Mouse (Mus musculus) erythroid progenitor cell, adult 5-6 weeks (primary cell): ENCODE data around the gene Klhl36. TPM values are rescaled to one million over a fixed set of nuclear protein-coding genes. Genes with fewer than 3 reads are reported as not detected.

Experiments
- ATAC-seq: replicated peaks from 2 replicates; pipeline ENCODE4 v1.8.0; 2016; ENCODE audit warnings: moderate number of reproducible peaks, mild to moderate bottlenecking, moderate TSS enrichment, inconsistent platforms; ENCODE audit not compliant: poor library complexity, low FRiP score, severe bottlenecking
- total RNA-seq, 2 experiments: library from RNA; stranded (forward) in 1 of 2; stranded (reverse) in 1 of 2; fragments of 150-400 nt in 1 of 2; fragments of 186-747, 209-891 nt in 1 of 2; gene quantifications; 2 replicates each; pipeline versions ENCODE4 v1.2.3 to v1.2.4; 2015 to 2017; ENCODE audit warnings: low replicate concordance in 2 of 2

Gene Klhl36
- total RNA-seq, 2 experiments from 2014 or later: 2.3 TPM; not detected in 1

DNA sequence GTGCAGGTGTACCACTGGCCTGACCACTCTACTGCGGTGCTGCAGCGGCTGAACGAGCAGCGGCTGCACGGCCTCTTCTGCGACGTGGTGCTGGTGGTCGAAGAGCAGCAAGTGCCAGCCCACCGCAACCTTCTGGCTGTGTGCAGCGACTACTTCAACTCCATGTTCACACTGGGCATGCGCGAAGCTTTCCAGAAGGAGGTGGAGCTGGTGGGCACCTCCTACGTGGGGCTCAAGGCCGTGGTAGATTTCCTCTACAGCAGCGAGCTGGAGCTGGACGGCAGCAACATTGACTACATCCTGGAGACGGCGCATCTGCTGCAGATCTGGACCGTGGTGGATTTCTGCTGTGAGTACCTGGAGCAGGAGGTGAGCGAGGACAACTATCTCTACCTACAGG lies 7.5 kb downstream of the Klhl36 start:
- no peak for ATAC-seq

DNA sequence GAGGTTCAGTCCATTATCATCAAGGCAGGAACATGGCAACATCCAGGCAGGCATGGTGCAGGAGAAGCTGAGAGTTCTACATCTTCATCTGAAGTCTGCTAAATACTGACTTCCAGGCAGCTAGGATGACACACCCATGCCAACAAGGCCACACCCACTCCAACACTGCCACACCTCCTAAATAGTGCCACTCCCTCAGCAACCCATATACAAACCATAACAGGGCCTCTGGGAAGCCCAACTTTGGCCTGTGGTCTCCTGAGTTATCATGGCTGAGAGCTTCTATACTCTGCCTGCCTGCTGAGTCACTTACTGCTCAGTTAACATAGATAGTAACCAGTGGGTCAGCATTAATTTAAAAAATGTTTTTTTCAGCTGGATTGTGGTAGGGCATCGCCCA lies 11.1 kb downstream of the Klhl36 start:
- ATAC-seq: peak; percentile 87

DNA sequence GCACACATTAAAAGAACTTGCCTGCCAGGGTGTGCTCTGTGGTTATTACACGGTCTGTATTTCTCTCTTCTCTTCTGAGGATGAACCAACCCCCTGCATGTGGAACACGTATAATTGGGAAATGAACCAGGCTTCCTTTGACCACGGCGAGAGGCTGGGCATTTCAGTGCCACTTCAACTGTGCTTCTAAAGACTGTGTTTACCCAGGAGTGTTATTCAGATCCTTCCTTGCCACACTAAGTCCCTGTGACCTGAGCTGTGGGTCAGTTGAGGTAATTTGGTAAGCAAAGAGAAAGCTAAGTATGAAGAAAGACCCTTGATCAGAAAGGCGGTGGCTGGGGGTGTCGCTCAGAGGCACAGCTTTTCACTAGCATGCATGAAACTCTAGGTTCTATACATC lies 19.2 kb downstream of the Klhl36 start:
- no peak for ATAC-seq

DNA sequence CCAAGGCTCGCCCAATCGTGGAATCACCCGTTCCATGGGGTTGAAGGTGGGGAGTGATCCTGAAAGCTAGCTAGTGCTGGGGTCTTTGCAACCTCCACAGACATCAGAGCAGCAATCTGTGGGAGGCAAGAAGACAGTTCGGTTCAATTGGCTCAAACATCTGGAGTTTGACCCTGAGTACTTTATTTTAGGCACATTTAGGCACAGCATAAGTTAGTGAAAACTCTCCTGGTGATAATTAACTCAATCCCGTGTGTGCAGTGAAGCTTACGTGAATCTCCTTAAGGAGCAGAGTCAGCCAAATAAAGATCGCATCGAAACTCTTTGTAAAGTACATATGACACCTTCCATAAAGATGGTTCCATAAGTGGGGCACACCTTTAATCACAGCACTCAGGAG lies 19.9 kb downstream of the Klhl36 start:
- ATAC-seq: no peak

DNA sequence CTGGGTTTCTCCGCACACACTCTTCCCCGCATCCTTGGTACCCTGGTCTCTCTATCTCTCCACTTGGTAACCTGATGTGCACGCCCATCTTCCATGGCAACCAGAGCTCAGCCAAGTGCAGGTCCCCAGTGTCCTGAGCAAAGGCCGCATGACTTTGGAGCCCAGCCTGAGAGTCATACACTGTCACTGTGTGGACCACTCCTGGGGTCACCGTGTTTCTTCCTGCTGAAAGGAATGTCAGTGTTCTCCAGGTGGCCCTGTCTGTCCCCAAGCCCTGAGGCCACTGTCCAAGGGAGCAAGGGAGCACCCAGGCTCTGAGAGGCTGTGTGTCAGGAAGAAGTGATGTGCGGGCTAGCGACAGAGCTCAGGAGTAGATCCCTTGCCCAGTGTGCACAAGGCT lies 21.2 kb downstream of the Klhl36 start:
- no peak for ATAC-seq

DNA sequence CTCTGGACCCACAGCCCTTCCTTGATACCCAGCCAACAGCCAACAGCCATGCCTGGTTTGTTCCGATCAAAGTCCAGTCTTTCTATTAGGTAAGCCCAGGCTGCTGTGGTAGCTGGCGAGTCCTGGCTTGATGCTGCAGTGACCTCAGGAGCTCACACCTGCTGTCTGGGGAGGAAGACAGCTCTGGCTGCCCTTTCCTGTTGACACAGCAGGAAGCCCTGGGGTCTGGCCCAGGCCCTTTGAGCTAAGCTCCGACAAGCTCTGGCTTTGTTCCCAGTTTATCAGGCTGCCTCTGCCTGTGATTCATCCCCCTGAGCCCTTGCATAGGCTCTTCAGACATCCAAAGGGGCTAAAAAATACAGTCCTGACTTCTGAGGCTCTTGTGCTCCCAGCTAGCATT lies 23.5 kb downstream of the Klhl36 start:
- no peak for ATAC-seq

DNA sequence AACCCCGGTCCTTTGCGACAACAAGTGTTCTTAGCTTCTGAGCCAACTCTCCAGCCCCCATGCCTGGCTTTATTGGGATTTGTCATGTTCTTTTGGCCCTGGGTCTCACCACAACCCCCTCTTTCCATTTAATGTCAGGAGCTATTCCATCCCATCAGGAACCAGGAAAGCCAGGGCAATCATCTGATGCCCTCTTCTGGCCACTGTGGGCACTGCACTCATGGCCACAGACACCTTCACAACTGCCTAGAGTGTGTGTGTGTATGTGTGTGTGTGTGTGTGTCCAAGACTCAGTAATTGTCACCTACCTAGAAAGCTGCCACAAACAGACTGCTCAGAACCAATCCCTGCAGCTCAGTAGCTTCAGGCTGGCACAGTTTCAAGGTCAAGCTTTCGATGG lies 25.1 kb downstream of the Klhl36 start:
- ATAC-seq: peak; percentile 85

DNA sequence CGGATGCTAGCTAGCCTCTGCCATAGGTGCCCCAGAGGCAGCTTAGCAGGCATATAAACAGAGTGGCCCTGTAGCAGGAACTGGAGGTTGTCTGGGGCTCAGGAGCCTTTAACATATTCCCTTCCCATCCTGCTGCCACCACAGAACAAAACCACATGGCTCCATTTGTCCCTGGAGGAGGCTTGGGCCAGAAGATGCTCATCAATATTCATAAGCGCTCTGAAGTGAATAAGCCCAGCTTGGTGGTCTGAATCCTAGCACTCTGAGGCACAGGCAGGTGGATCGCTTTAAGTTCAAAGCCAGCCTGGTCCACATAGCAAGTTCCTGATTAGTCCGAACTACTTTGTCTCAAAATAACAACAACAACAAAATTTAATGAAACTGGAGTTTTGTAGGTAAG lies 25.9 kb downstream of the Klhl36 start:
- no peak for ATAC-seq

DNA sequence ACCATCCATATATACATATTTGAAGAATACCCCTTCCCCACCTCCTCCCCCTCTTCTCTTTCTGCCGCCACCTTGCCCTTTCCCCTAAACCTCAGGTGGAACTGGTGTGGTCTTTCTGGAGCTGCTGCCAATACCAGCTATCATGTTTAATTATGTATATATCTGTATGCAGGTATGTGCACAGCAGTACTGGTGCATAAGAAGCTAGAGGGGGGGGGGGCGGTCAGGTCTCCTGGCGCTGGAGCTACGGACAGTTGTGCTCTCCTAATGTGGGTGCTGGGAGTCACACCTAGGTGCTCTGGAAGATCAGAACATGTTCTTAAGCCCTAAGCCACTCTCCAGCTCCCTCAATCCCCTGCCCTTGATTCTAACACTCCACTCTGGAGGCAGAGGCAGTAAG lies 35.0 kb downstream of the Klhl36 start:
- ATAC-seq: no peak; the same call in 1 of the 2 replicates

DNA sequence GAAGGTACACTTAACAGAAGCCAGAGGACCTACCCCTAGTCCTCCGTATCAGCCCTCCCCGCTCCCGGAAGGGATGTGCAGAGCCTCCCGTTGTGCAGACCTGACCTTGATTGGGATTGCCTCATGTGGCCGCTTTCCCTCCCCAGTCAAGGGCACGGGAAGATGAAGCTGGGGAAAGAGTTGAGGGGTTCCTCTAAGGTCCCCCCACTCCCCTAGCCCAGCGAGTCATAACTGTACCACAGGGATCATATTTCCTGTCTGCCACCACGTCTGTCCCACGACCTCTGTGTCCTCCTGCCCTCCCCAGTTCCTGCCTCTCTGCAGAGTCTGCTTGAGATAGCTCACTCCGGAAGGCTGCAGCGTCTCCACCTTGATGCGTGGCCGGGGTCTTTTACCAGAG lies 35.9 kb downstream of the Klhl36 start:
- 0 out of 2 replicates have a peak, but pooled peaks have one; percentile 52 for ATAC-seq

DNA sequence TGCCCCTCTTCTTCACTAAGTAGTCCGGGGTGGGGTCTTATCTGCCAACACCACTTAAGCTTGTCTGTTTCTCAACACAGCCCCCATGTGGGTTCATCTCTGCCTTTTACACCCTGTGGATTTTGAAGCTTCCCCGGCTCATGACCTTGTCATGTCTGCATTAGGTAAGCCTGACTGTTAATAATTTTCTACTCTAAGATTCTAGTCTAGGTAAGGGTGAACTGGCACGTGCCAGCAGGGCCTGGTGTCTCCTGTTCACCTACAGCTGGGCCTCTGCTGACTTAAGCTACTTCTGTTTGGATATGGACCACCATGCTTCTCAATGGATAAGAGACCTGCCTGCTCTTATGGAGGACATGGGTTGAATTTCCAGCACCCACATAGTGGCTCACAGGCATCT lies 39.3 kb downstream of the Klhl36 start:
- no peak for ATAC-seq

DNA sequence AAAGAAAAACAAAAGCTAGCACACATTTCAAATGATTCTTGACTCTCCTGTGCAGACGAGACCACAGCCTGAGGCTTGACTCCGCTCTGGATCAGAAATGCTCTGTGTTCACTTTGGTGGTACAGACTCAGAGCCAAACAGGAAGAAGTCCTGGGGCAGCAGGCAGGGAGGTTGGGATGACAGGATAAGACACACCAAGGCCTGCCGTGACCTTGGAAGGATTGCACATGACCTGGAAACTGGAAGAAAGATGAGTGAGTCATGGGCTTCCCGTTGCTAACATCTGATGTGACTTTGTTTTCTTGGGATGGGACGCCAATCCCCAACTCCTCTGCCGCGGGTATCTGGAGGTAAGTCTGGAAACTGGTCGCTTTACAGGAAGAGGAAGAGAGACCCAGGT lies 39.9 kb downstream of the Klhl36 start:
- ATAC-seq: no peak

DNA sequence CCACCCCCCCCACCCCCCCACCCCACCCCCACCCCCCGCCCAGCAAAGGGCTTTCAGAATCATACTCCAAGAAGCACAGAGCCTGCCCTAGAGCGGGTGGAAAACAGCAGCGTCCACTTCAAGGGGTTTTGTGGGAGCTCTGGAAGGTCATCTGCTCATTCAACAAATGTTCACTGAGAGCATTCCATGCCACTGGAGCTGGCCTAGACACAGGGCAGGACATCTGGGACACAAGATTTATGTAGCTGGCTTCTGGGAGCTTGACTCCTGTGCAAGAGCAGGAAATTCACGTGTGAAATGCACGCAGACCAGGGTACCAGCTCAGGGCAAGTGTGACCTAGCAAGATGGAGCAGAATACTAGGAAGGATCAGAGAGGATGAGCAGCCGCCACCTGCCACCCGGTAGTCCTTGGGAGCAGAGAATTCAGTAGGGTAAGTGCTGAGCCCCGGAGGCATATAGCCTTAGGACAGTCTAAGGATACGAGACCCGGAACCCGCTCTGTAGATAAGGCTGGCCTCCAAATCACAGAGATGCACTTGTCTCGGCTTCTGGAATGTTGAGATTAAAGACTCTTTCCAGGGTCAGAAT lies 42.4 kb downstream of the Klhl36 start:
- ATAC-seq: no peak

DNA sequence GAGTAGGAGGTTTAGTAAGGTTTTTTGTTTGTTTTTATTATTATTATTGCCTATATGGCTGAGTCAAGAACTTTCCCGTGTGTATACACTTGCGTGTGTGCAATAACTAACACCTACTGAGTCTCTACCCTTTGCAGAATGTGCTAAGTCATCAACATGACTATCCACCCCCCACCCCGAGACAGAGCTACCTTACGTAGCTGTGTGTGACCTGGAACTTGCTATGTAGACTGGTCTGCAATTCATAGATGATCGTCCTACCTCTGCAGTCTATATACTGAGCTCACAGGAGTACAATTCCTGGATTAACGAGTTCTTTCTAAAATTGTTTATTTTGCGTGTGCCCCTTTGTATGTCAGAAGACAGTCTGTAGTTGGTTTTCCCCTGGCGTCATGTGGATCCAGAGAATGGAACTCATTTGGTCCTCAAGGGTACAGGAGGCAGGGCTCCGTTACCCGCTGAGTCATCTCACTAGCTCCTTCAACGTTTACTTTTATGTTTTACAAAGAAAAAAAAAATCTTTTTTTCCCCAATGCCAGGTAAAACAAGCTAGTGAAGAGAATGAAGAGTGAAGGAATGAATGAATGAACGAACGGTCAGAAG lies 48.0 kb downstream of the Klhl36 start, which contains the start of gene Usp10:
Gene Usp10 (plus strand): TSS at position 417 of the 603 bp plus-strand sequence.
- peak; percentile 68 for ATAC-seq

DNA sequence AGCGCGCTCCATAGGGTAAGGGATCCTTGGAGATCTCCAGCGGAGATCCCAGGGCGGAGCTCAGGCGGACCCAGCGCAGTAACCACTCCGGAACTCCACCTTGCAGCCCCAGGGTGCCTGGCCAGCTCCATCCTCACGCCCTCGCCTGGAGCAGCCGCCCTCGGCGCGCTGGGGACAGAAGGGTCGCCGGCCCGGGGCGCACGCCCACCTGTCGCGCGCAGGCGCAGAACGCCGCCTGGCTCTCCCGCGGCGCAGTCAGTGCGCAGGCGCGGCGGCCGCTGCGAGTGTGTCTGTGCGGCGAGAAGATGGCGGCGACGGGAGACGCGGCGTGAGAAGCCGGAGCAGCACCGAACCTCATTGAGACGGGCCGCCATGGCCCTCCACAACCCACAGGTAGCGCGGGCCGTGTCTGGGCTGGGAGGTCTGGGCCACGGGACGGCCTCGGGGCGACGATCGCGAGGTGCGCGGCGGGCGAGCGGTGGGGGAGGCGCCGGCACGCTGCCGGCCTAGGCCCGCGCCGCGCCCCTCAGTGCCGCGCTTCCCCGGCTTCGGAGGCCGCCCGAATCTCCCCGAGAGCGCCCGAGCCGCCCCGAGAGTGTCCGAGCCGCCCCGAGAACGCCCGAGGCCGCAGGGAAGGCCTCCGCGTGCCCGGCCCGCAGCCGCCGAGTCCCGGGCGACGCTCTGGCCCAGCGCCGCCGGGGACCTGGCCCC lies 48.6 kb downstream of the Klhl36 start, which contains the start of gene Gm20388:
Gene Gm20388 (plus strand): TSS at position 295 of the 711 bp plus-strand sequence.
- peak; percentile 88 for ATAC-seq

DNA sequence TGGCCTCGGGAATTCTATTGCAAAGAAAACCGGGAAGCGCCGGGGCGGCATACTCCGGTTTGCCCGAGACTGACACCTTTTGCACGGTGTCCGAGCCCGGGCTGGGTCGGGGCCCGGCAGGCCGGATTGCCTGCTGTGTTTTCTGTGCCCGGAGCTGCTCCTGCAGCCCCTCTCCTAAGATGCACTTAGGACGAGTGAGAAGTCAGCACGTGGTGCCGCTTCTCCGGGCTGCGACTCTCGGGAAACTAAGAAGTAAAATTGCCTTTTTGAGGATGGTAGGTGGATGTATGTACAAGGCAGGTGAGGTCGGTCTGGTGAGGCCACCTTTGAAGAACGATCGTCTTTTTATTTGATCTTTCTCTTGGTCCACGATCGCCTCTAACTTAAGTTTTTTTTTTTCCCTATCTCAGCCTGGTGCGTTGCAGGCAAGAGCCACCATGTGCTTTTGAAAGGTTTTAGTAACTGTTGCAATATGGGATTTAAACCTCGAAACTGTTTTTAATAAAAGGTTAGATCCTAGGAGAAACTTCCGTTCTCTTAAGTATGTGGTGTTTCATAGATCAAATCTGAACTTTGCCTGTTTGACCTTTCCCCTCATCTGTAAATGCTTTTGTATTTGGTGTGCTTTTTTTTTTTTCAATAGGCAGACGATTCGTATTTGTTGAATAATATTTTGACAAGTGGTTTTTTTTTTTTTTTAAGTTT lies 49.3 kb downstream of the Klhl36 start:
- peak; percentile 4; the same call in 1 of the 2 replicates for ATAC-seq

DNA sequence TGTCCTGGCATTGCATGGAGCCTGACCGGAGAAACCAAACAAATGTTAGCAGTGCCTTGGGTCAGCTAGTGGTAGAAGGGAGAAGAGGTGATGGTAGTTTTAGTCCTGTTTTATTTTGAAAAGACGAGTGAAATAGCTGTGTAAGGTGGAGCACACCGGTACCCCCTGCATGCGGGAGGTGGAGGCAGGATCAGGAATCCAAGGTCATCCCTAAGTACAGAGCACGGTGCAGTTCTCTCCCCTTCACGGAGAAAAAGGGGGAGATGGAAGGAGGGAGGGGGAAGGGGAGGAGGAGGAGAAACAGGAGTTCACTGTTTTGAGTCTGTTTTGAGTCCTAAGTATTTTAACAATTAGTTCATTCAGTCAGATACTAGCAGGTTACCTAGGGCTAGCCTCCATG lies 50.6 kb downstream of the Klhl36 start:
- ATAC-seq: no peak

DNA sequence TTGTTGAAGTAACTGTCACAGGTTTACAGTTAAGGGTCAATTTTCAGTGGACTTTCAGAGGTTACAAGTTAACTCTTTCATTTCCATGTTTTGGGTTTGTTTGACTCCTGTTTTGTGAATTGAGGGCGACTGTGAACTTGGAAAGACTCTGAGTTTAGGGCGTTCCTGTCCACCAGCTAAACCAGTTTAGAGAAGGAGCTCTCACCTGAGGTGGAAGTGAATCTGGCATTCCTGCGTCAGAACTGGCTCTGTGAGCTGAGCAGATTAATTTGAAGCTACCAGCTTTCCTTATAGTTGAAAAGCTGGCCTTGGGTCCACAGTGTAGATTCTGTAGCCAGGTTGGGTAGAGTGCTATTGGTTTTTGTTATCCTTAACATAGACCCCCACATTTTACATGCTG lies 51.1 kb downstream of the Klhl36 start:
- ATAC-seq: no peak

DNA sequence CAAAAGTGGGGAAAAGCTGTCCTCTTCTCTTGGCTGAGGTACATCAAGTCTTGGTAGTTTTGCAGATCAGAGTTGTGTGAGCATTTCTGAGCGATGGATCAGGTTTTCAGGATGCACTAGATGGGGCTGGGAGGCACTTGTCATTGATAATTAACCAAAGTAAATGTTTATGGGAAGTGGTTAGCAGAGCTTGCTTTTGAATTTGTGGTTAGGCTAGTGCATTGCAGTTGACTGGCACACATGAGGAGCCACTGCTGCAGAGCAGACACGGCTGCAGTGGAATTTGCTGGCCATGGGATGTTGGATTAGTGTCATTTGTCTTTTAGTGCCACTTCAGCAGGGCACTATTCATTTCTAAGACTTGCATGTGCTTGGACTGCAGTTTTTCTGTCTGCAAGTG lies 52.1 kb downstream of the Klhl36 start:
- ATAC-seq: no peak

DNA sequence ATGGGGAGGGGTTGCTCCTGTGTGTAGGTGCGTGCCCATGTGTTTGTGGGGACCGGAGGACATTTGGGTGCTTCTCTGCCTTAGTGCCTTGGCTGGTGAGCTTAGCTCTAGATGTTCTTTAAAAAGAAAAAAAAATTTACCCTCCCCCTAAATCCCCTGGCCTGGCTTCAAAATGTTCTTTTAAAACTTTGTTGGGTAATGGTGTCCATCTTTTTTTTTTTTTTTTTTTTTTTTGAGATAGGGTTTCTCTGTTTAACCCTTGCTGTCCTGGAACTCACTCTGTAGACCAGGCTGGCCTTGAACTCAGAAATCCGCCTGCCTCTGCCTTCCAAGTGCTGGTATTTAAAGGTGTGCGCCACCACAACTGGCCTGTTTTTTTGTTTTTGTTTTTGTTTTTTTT lies 53.2 kb downstream of the Klhl36 start:
- ATAC-seq: no peak
